Mouse (Mus musculus) bone marrow, adult 2 months (tissue): Measurements from ENCODE around the gene Pde4d. TPM values are rescaled to one million over a fixed set of nuclear protein-coding genes. Genes with fewer than 3 reads are reported as not detected.

ENCODE experiments used
- H3K27ac ChIP-seq: fragments of 200-500 bp; 2 replicates; pipeline ENCODE4 v1.5.1; 2012; ENCODE audit warnings: low read depth, mild to moderate bottlenecking, control low read depth, inconsistent platforms, low read length; ENCODE audit not compliant: control insufficient read depth, poor library complexity, insufficient read depth
- H3K4me1 ChIP-seq: fragments of 200-500 bp; 2 replicates; pipeline ENCODE4 v1.6.1; 2011; ENCODE audit warnings: low read length; ENCODE audit not compliant: control insufficient read depth, insufficient read depth
- H3K4me3 ChIP-seq: fragments of 200-500 bp; replicated peaks from 2 replicates; pipeline ENCODE3; 2011; ENCODE audit warnings: mild to moderate bottlenecking, low read depth, low read length, control low read depth; ENCODE audit not compliant: control insufficient read depth
- CTCF ChIP-seq: fragments of 200-500 bp; IDR thresholded peaks from 2 replicates; pipeline ENCODE4 v1.5.1; 2011; ENCODE audit warnings: low read length, control low read depth; ENCODE audit not compliant: control insufficient read depth, insufficient read depth
- POLR2A ChIP-seq: fragments of 200-500 bp; IDR thresholded peaks from 2 replicates; pipeline ENCODE4 v1.6.1; 2011; ENCODE audit warnings: low read depth, mild to moderate bottlenecking, control low read depth, low read length, borderline replicate concordance; ENCODE audit not compliant: control insufficient read depth
- WGBS: fragments of 180-500 bp; shearing (Covaris S2); methylation state at CpG from one replicate; pipeline ENCODE4 v1.1.7; 2018; 5-methylcytosine and 5-hydroxymethylcytosine counted together
- polyA plus RNA-seq: library from polyadenylated mRNA; stranded (reverse); fragments of >200 nt; gene quantifications from 2 replicates; pipeline ENCODE4 v1.2.4, GENCODE M21; 2011; ENCODE audit warnings: low replicate concordance; ENCODE audit not compliant: missing spikeins, insufficient read depth, insufficient read length

The Pde4d gene
- polyA plus RNA-seq, 1 experiment = 17.6 TPM

DNA sequence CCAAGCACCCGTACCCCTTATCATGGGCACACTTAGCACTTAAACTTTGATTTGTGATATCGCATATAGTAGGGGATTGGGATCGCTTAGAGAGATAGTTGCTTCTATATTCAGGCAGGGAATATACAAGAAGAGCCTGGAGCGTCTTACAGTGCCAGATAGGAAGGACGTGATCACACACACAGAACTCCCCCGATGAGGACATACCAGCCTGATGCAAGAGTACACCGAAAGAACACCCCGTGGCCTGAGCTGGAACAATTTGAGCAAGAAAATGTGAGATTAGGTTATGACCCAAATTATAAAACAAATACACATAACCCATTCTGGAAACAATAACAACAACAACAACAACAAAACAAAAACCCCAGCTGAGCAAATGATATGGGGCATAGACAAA lies 1461.2 kb downstream of the Pde4d start:
- Histone ChIP-seq H3K4me1 (no peaks in the 10 kb centered on the region; the same call in none of the 2 replicates), H3K27ac (no peak overlapping the region), H3K4me3 (no peak overlapping the region)
- WGBS = 56% methylated on average over 8 of the region's 8 CpGs
- TF ChIP-seq POLR2A (no peak), CTCF (no peak)

GRCm38 (mm10) chr13:109912635-109913034 lies 1462.9 kb downstream of the Pde4d start:
- 92% methylated on average over 4 of the region's 4 CpGs for WGBS
- TF ChIP-seq CTCF (no peak), POLR2A (no peak)
- Histone ChIP-seq H3K4me3 (no peak overlapping the region), H3K27ac (no peak overlapping the region), H3K4me1 (no peaks in the 10 kb centered on the region; the same call in none of the 2 replicates)

- WGBS = 89% methylated on average over 13 of the region's 13 CpGs
- H3K27ac ChIP-seq = no peak overlapping the region
- TF ChIP-seq CTCF = no peak
- no peak for TF ChIP-seq POLR2A
- no peaks in the 10 kb centered on the region; the same call in none of the 2 replicates for H3K4me1 ChIP-seq
- no peak overlapping the region for H3K4me3 ChIP-seq
Measured at GRCm38 (mm10) chr13:109914246-109914645, 1464.5 kb downstream of the Pde4d start.

DNA sequence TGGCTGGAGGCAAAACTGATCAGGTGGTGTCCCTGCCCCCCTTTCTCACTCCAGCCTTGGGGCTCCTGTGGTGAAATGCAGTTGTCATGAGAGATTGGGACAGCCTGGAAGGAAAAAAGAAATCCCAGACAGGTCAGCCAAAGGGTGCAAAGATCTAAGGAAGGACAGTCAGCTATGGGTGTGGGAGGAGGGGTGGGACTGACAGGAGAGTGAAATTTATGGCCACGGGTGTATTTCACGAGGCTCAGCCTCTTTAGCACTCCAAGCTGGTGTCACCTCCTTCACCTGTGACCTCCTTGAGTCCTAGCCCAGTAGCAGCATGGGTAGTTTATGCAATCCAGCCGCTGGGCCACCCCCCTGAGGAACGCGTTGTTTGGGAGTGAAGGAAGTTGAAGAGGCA lies 1465.1 kb downstream of the Pde4d start:
- Histone ChIP-seq H3K27ac (no peak overlapping the region), H3K4me3 (no peak overlapping the region), H3K4me1 (no peaks in the 10 kb centered on the region; the same call in none of the 2 replicates)
- WGBS = 40% methylated on average over 5 of the region's 5 CpGs
- no peak for TF ChIP-seq POLR2A
- TF ChIP-seq CTCF = no peak

DNA sequence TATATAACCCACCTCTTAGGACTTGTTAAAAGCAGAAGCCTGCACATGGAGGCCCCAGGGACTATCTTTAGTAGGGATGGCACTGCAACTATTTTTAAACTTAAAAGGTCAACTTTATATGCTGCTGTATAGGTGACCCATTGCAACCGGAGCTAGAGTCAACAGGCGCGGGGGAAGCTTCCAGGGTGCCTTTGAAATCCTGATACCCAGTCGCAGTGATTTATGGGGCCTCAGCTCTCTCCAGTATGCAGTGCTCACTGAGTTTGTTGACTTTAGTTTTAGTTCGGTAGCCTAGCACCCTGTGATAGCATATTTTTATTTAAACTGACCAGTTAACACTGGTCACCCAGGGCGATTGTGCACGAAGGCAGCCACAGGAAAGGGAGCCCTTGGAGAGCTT lies 1465.8 kb downstream of the Pde4d start:
- 84% methylated on average over 7 of the region's 7 CpGs for WGBS
- H3K4me1 ChIP-seq = no peaks in the 10 kb centered on the region; the same call in none of the 2 replicates
- no peak overlapping the region for H3K27ac ChIP-seq
- H3K4me3 ChIP-seq = no peak overlapping the region
- TF ChIP-seq POLR2A (no peak), CTCF (no peak)

DNA sequence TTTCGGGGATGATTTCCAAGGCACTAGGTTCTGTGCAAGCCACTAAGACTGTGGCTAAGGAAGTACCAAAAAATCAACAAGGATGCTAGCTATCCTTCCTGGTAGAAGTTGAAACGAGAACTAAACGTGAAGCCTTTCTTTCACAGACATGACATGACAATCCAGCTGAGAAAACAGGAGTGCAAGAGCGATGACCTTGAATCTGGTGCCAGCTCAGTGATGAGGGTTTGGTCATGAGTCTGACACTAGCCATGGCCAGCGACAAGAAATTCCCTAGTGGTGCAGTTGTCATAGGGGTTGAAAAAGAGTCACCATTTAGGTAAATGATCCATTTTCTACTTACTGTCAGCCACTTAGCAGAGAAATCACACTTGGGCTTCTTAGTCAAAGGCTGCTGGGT lies 1466.2 kb downstream of the Pde4d start:
- Histone ChIP-seq H3K4me3 (no peak overlapping the region), H3K27ac (no peak overlapping the region), H3K4me1 (no peaks in the 10 kb centered on the region; the same call in none of the 2 replicates)
- TF ChIP-seq POLR2A (no peak), CTCF (no peak)
- WGBS = 81% methylated on average over 5 of the region's 5 CpGs

DNA sequence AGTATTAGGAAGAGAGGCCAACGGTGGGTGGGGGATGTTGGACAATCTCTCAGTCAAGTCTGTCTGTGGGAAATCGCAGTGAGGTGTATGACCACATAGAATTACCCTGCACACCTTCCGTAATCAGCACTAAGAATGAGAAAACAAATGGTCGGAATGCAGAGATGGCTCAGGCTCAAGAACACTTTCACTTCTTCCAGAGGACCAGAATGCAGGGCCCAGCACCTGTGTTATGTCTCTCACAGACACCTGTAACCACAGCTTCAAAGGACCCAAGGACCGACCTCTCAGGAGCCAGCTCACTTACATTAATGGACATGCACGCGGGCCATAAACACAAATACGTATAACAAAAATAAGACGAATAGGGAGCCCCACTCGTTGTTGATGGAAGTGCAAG lies 1467.8 kb downstream of the Pde4d start:
- no peak for TF ChIP-seq POLR2A
- no peak for TF ChIP-seq CTCF
- H3K4me1 ChIP-seq = no peaks in the 10 kb centered on the region
- no peak overlapping the region for H3K27ac ChIP-seq
- no peak overlapping the region for H3K4me3 ChIP-seq
- WGBS = 90% methylated on average over 10 of the region's 10 CpGs

GRCm38 (mm10) chr13:109918631-109919030 lies 1468.9 kb downstream of the Pde4d start:
- Histone ChIP-seq H3K4me3 (no peak overlapping the region), H3K4me1 (no peaks in the 10 kb centered on the region), H3K27ac (no peak overlapping the region)
- TF ChIP-seq POLR2A (no peak), CTCF (no peak)
- WGBS = 64% methylated on average over 8 of the region's 8 CpGs

- Histone ChIP-seq H3K27ac (no peak overlapping the region), H3K4me1 (no peaks in the 10 kb centered on the region), H3K4me3 (no peak overlapping the region)
- 82% methylated on average over 6 of the region's 6 CpGs for WGBS
- TF ChIP-seq CTCF (no peak), POLR2A (no peak)
Measured at GRCm38 (mm10) chr13:109920256-109920655, 1470.5 kb downstream of the Pde4d start.
